Mouse (Mus musculus): ENCODE data around the gene Actl11.

The Actl11 gene

GRCm38 (mm10) chr9:107923021-107923420, 5.2 kb upstream of the Actl11 start:
- no peak for DNase-seq (ENCODE audit: low spot score)

- peak; percentile 35 for DNase-seq (ENCODE audit: low spot score)
Measured at GRCm38 (mm10) chr9:107923956-107924355, 4.3 kb upstream of the Actl11 start.

GRCm38 (mm10) chr9:107925251-107925650, 3.0 kb upstream of the Actl11 start:
- no peak for DNase-seq (ENCODE audit: low spot score)

DNA sequence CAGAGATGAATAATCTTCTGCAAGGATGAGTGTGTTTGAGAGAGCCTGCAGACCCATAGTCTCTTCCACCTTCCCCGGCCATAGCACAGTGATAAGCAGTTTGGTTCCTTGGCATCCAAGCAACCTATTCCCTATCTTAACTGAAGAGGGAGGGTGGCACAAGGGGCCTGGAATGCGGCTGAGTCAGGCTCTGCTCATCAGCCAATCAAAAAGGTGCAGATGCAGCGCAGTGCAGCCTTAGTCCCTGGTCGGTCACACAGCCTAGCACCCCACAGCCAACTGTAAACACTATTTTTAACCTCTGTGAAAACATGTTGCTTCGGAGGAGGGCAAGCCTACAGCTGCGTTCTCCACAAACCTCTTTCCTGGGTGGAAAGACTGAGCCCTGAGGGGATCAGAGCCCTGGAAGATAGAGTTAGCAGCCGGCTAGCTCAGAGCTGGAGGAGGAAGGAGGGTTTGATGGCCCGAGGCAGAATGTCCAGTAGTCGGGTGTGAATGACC, 1.3 kb upstream of the Actl11 start:
- DNase-seq (ENCODE audit: low spot score), result no peak

DNA sequence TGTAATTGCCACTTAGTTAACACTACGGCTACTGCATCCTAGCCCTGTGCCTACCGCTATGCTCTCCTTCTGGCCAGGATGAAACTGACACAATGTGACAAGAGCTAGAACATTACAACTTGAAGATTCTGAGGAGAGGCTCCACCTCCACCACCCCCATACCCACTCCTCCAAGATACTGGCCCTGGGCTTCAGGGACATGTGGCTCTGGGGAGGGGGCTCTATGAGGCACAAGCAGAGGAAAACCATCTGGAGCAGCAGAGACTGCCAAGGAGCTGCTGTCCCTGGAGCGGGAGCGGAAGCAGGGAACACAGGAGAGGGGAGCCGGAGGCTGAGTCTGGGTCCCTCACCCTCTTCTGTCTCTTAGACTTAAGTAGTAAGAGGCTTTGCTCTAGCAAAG, 520 bp upstream of the Actl11 start:
- no peak for DNase-seq (ENCODE audit: low spot score)

DNA sequence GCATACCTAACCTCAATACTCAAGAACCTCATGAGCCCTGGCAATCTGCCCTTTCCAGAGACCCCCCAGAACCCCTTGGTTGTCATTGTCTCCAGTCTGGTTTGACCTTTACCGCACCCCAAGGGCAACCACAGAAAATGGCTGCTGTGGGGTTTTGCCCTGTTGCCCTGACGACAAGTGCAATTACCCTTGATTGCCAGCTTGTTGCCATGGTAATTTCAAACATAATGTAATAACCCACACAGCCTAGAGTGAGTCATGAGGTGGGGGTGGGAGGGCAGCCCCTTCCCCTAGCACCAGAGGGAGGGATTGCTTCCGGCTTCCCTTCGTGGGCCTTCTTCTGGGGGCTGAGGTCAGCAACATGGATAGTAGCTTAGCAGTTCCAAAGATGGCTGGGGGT, 4.0 kb downstream of the Actl11 start:
- DNase-seq (ENCODE audit: low spot score), result no peak

- DNase-seq (ENCODE audit: low spot score), result no peak
Measured at GRCm38 (mm10) chr9:107934146-107934545, 5.9 kb downstream of the Actl11 start.

DNA sequence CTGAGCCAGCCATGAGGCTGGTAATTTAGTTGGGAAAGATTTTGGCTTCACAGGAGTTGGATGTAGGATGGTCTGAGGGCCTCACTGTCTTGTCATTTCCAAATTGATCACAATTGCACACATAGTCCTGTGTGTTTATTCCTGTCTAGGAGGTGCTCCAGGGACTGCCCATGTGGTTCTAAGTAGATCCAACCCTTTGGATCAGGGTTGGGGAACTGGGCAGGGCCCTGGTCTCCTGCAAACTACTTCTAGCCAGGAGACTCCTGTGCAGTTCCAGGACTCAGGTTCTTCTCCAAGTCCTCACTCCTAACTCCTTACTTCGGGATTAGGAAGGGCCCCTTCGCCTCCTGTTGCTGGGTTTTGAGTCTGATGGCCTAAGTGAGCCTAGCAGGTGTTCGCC, 7.1 kb downstream of the Actl11 start, which contains the start of gene Camkv:
TSS of gene Camkv (plus strand) at position 301 of the 400 bp plus-strand sequence.
- DNase-seq (ENCODE audit: low spot score), result no peak

- DNase-seq (ENCODE audit: low spot score), result no peak
Measured at GRCm38 (mm10) chr9:107935790-107936214, 7.5 kb downstream of the Actl11 start.

GRCm38 (mm10) chr9:107936215-107936822, 8.1 kb downstream of the Actl11 start:
- no peak for DNase-seq (ENCODE audit: low spot score)

GRCm38 (mm10) chr9:107936831-107937230, 8.6 kb downstream of the Actl11 start:
- DNase-seq (ENCODE audit: low spot score), result no peak

- DNase-seq (ENCODE audit: low spot score), result no peak
Measured at GRCm38 (mm10) chr9:107947241-107948194, 19.2 kb downstream of the Actl11 start.

DNA sequence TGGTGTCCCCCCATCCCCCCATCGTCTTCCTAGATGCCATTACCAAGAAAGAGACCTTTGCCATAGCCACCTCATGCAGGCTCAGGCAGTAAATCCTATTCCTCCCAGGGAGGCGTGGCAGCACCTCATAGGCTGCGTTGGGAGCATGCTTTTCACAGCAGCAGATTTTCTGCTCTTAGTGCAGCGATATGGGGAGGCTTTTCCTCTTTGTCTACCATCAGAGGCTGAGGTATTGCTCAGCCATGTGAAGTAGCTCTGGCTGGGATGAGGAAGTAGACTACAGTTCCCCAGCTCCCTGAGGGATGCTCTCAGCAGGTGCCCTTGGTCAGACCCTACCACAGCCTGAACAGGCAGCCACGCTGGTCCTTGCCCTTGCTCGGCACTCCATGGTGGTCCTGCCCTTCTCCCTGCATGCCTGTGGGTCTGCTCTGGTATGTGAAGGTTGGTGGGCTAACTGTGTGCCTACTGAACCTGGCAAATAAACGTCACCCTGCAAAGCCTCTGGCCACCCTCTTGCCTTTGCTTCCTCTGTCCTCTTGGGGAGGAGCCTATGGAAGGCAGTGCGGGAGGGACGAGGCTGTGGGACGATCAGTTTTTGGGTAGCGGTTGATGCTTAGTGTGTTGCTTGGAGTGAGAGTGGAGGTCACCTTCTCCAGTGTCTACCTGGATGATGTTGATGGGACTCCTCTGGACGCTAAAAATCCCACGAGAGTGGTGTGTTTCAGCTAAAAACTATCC, 21.1 kb downstream of the Actl11 start:
- DNase-seq (ENCODE audit: low spot score), result no peak

DNA sequence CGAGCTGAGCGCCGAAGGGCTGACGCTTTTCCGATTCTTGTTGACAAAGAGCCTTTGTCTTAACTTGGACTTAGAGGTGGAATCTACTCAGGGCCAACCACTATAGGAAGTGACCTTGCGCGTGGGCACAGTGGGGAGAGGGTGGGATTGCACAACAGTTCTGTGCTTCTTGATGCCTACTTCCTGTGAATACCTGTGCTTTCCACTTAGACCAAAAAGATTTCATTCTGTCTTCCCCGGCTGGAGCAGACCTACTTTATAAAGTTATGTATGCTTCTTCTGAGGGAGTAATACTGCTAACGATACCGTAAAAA, 21.6 kb downstream of the Actl11 start, which contains the start of gene Traip:
TSS of gene Traip (plus strand) at position 215 of the 314 bp plus-strand sequence.
- DNase-seq (ENCODE audit: low spot score), result no peak

DNA sequence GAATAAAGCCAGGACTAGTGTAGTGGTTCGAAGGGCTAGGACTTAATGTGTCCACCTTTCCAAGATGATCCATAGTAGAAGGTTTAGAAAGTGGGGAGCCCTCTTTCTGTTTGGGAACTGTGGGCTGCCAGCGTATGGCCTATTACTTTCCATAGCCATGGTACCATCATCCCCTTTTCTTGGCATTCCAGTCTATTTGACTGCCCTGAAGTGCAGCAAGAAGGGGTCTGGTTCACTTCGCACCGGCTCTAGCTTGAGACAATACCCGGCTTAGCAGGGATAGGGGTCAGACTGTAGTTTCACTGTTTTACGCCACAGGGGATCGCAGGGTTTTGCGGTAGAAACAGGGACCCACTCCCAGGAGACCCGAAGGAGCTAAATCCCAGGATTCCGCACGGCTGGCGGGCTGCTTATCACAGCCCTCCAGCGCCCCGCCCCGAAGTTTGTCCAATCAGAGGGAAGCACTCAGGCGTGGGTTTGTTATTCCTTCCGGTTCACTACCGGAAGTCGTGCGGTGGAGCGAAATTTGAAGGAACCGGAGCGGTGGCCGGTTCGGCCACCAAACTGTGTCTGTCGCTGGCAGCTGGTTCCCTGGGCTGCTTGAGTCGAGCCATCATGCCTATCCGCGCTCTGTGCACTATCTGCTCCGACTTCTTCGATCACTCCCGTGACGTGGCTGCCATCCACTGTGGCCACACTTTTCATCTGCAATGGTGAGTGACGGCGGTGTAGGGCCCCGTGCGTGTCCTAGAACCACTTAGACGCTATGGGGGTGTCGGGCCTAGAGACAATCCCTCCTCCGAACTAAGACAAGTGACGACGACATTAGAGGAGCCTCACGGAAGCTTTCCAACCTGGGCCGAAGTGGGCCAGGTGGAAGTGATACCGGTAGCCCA, 22.4 kb downstream of the Actl11 start:
- DNase-seq (ENCODE audit: low spot score), result peak; percentile 93

DNA sequence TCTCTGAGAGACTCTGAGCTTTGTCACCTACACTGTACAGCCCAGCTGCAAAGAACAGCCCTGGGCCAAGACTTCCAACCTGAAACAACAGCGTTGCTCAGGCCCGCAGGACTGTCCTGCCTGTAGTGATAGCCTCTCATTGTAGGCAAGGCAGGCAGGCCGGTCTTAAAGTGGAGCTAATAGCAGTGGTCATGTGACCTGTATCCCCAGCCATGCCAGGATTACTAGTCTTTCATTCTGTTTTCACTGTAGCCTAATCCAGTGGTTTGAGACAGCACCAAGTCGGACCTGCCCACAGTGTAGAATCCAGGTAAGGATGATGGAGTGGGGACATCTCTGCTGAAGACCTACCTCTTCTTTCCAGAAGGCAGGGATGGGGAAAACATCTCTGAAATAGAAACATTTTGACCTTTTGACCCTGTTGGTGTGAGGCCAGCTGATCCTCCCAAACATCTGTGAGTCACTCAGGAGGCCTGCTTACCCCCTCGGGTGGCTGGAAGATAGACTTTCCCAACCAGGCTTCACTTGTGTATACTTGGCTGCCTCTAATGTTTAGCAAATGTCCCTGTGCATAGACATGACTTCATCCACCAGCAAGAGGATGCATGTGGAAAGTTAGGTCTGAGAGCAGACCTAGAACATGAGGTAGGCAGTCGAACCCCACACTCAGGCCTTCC, 27.5 kb downstream of the Actl11 start:
- DNase-seq (ENCODE audit: low spot score), result no peak

DNA sequence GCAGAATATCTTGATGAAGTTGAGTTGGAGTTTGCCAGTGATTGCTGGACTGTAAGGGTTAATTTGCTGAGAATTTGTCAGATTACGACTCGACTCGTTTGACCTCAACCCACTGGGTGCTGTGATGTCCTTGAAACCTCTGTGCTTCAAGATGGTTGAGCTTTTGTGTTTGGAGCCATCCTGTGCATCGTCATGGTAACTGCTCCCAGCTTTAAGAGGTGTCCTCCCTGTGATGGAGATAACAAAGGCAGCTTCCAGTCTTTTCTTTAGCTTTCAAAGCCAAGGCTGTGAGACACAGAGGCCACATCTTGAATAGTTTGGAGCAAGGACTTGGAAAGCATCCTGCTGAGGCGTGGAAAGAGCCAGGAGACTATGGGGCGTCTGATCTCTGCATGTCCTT, 28.9 kb downstream of the Actl11 start:
- no peak for DNase-seq (ENCODE audit: low spot score)

DNA sequence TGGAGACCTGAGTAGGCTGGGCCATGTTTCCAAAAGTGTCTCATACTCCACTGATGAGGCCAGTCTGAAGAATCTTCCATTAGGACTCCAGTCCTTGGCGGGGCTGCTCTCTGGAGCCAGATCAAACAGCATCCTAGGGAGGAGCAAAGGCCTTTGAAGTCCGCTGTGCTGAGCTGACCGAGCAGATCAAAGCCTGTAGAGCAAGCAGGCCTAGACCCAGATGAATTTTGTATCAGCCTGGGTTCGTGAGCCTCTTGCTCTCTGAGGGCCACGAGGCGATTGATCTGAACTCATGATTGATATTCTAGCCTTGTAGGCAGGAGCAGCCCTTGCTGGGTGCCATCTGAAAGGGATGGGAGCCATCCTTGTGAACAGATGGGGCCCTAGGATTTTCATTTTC, 31.6 kb downstream of the Actl11 start:
- DNase-seq (ENCODE audit: low spot score), result no peak

DNA sequence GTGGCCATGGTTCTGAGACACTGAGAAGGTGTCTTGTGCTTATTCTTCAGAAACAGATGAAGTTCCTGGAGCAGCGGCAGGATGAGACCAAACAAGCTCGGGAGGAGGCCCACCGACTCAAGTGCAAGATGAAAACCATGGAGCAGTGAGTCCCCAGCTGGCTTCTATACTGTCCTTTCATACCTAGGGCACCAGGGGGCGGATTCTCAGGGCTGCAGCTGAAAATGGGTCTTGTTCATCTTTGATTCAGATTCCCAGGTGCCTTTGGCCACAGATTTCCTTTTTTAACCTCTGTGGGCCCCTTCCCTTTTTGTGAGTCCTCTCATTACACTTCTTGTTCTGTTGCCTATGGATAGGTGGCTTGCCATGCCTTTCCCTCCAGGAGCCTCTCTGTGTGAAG, 32.7 kb downstream of the Actl11 start:
- no peak for DNase-seq (ENCODE audit: low spot score)

DNA sequence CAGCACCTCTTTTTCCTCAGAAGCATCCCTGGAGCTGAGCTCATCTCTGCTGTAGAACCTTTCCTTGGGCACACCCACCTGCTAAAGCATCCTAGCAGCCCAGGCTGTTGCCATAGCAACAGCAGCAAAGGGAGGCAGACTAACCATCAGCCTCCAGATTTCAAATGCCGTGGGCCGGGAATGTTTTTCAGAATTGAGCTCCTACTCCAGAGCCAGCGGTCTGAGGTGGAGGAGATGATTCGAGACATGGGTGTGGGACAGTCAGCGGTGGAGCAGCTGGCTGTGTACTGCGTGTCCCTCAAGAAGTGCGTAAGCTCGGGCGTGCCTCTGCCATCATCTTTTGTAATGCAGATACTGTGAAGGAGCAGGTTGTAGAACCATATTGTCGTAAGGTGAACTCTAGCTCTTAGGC, 33.1 kb downstream of the Actl11 start:
- DNase-seq (ENCODE audit: low spot score), result no peak

- no peak for DNase-seq (ENCODE audit: low spot score)
Measured at GRCm38 (mm10) chr9:107961881-107962280, 33.6 kb downstream of the Actl11 start.
